Mouse (Mus musculus) liver, adult 2 months (tissue): ENCODE results near the gene Zfp692.

ENCODE experiments used
- CTCF ChIP-seq: fragments of 200-500 bp; IDR thresholded peaks from 2 replicates; pipeline ENCODE4 v1.5.1; 2011; ENCODE audit warnings: low read depth, low read length, control low read depth
- POLR2A ChIP-seq: fragments of 200-500 bp; IDR thresholded peaks from 2 replicates; pipeline ENCODE4 v1.6.1; 2011; ENCODE audit warnings: low read length, control low read depth; ENCODE audit not compliant: insufficient read depth; ENCODE audit errors: extremely low read depth

DNA sequence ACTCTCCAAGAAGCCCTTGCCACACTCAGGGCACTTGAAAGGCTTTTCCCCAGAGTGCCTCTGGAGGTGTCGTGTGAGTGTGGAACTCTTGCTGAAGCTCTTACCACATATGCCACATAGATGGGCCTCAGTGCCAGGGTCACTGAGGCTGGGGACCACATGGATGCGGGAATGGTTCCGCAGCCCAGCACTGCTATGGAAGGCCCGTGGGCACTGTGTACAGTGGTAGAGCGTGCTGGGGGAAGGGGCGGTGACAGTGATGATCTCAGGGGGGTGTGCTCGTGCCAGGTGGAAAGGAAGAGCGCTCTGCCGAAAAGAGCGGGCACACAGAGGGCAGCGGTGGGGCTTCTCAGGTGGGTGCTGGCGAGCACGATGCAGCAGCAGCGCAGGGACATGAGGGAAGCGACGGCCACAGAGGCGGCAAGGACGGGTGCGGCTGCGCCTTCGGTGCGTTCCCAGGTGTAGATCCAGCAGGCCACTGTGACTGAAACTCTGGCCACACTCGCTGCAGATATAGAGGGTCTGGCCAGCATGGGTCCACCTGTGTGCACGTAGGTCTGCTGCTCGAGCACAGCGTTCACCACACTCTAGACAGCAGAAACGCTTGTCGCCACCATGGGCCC, 10.0 kb downstream of the Zfp692 start:
- TF ChIP-seq CTCF (no peak), POLR2A (no peak)
